Mouse (Mus musculus) embryonic facial prominence, embryonic 10.5 days (tissue): ENCODE measurements around the gene Spred1. TPM values are rescaled to one million over a fixed set of nuclear protein-coding genes. Genes with fewer than 3 reads are reported as not detected.
"Not testable (repeated sequence)": the region's sequence is repeated elsewhere in the genome, so short reads cannot be mapped to it uniquely, and the experiment has no call there.

ENCODE experiments used
- DNase-seq: peaks from one replicate; pipeline ENCODE4 v3.0.0-alpha.2; 2017; ENCODE audit warnings: low spot score
- H3K27ac ChIP-seq: fragments of 300-500 bp; sonication (generic); replicated peaks from 2 replicates; pipeline ENCODE4 v1.5.1; 2016; ENCODE audit warnings: mild to moderate bottlenecking
- H3K27me3 ChIP-seq: fragments of 300-500 bp; sonication (generic); replicated peaks from 2 replicates; pipeline ENCODE4 v1.6.1; 2016; ENCODE audit warnings: low read depth, mild to moderate bottlenecking; ENCODE audit not compliant: poor library complexity, severe bottlenecking
- H3K36me3 ChIP-seq: fragments of 300-500 bp; sonication (generic); replicated peaks from 2 replicates; pipeline ENCODE4 v1.6.1; 2016; ENCODE audit warnings: mild to moderate bottlenecking, moderate library complexity
- H3K4me1 ChIP-seq: fragments of 300-500 bp; sonication (generic); 2 replicates; pipeline ENCODE4 v1.6.1; 2016
- H3K4me3 ChIP-seq: fragments of 300-500 bp; sonication (generic); 2 replicates; pipeline ENCODE4 v1.5.1; 2016; ENCODE audit warnings: mild to moderate bottlenecking, moderate library complexity
- H3K9me3 ChIP-seq: fragments of 300-500 bp; sonication (generic); 2 replicates; pipeline ENCODE4 v1.6.1; 2016; ENCODE audit warnings: mild to moderate bottlenecking
- WGBS: fragments of 180-500 bp; shearing (Covaris S2); methylation state at CpG from one replicate; pipeline ENCODE4 v1.1.7; 2016; 5-methylcytosine and 5-hydroxymethylcytosine counted together
- polyA plus RNA-seq: library from polyadenylated mRNA; unstranded; fragments of >200 nt; fragmentation: Nextera tagmentation; extraction: Ambion mirVana; gene quantifications from 2 replicates; pipeline ENCODE4 v1.2.1, GENCODE M21; 2016

Spred1 gene
- polyA plus RNA-seq, 1 experiment from 2014 or later: 13.8 TPM

DNA sequence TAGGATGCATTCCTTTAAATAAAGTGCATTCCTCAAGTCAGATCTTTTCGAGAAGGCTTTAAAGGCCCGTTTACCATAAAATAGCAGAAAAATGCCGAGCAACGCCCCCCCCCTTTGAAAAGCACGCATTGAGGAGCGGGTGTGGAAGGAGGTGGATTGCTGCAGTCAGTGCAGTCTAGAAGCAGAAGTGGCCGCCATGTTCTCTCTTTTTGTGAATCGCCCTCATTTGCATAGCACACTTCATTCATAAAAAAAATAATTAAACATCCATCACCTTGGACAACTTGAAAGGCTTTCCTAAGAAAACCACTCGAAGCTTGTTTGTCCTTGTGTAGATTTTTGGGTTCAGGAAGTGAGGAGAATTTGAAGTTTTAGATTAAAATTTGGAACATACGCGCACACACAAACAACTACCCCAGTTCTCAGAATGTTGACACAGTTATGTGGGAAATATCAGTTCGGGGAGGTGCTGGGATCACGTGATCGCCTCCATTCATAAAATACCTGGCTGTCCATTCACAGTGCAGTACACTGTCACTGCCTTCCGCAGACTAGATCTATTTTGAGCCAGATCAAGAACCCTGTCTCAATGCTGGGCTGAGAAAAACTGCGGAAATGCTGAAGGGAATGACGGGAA, 1.6 kb downstream of the Spred1 start:
- Histone ChIP-seq H3K27ac (peak overlapping the region; percentile 99), H3K36me3 (peaks cover 8% of the 10 kb centered on the region)
- WGBS: 14% methylated on average over 17 of the region's 17 CpGs

DNA sequence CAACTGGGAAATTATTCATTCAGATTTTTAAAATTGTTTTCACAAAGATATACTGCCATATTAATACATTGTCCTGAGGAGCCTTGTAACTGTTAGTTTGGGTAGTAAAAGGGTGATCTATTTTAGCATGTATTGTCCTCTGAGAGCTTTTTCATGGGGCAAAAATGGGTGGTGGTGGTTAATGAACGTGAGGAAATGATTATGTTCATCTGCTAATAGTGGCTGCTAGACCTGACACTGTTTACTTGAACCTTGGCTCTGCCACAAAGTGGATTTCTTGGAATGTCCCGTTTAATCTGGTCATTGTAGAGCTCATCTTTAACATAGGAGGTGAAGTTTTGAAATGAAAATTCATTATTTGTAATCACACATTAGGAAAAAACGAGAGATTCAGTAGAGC, 2.5 kb downstream of the Spred1 start:
- Histone ChIP-seq H3K4me1 (peaks cover 39% of the 10 kb centered on the region), H3K9me3 (no peaks in the 10 kb centered on the region), H3K4me3 (peak overlapping the region; percentile 92), H3K27me3 (no peaks in the 10 kb centered on the region), H3K36me3 (peaks cover 13% of the 10 kb centered on the region), H3K27ac (no peak overlapping the region)
- 36% methylated on average over 3 of the region's 3 CpGs for WGBS
- DNase-seq: no peak

More for the DNA sequence above, 1.6 kb downstream of the Spred1 start:
- peak overlapping the region; percentile 92 for H3K4me3 ChIP-seq
- no peaks in the 10 kb centered on the region for H3K9me3 ChIP-seq
- no peaks in the 10 kb centered on the region for H3K27me3 ChIP-seq
- DNase-seq: peak; percentile 59
- peaks cover 38% of the 10 kb centered on the region for H3K4me1 ChIP-seq

DNA sequence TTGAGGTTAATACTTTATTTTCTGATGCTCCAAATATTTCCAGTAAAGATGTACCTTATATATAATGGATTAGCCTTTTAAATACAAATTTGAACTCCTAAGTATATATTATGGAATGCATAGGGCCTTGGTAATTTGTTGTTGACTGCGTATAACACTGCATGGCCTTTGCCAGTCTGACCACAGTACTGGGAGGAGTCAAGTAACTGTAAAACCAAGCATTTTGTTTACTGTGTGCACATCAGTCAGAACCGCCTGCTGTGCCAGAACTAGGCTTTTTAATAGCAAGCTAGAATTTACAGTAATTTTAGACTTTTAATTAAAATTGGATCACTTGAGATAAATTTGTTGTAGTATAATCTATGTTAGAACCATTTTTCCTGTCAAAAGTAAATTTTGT, 3.7 kb downstream of the Spred1 start:
- Histone ChIP-seq H3K27me3 (no peaks in the 10 kb centered on the region), H3K27ac (no peak overlapping the region), H3K4me1 (peaks cover 27% of the 10 kb centered on the region), H3K4me3 (no peak overlapping the region), H3K9me3 (no peaks in the 10 kb centered on the region), H3K36me3 (peaks cover 15% of the 10 kb centered on the region)
- DNase-seq: no peak
- WGBS: 89% methylated on average over 2 of the region's 2 CpGs

DNA sequence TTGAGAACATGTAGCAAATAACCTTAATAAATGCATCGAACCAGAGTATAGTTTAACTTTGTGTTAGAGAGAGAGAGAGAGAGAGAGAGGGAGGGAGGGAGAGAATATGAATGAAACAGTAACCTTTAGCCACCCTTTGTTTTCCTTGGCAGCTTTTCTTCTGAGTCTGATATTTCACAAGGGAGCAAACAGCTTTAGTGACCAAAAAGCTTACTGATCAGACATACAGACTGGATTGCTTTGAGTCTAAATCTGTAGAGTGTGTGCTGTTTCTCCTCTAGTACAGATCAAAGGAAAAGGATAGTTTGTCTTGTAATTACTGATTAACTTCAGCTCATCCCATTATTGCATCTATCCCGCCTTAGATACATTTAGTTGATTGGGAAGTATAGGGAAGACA, 8.0 kb downstream of the Spred1 start:
- no peaks in the 10 kb centered on the region for H3K9me3 ChIP-seq
- peaks cover 15% of the 10 kb centered on the region for H3K4me1 ChIP-seq
- 88% methylated on average over 2 of the region's 2 CpGs for WGBS
- DNase-seq: no peak
- H3K27ac ChIP-seq: no peak overlapping the region
- peaks cover 27% of the 10 kb centered on the region for H3K36me3 ChIP-seq
- no peak overlapping the region for H3K4me3 ChIP-seq
- no peaks in the 10 kb centered on the region for H3K27me3 ChIP-seq

DNA sequence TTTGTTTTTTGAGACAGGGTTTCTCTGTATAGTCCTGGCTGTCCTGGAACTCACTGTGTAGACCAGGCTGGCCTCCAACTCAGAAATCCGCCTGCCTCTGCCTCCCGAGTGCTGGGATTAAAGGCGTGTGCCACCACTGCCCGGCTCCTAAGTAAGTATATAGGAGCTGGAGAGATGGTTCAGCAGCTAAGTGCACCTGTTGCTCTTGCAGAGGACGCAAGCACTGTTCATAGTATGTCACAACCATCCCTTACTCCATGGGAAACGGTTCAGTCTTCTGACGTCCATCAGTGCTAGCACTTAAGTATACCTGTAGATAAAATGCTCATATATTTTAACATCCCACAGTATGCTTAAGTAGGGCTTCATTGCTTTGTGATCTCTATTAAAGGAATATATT, 9.9 kb downstream of the Spred1 start:
- peaks cover 27% of the 10 kb centered on the region for H3K36me3 ChIP-seq
- H3K9me3 ChIP-seq, H3K27ac ChIP-seq, H3K4me1 ChIP-seq, DNase-seq, H3K4me3 ChIP-seq, H3K27me3 ChIP-seq: not testable (repeated sequence)
- WGBS: 92% methylated on average over 7 of the region's 7 CpGs

DNA sequence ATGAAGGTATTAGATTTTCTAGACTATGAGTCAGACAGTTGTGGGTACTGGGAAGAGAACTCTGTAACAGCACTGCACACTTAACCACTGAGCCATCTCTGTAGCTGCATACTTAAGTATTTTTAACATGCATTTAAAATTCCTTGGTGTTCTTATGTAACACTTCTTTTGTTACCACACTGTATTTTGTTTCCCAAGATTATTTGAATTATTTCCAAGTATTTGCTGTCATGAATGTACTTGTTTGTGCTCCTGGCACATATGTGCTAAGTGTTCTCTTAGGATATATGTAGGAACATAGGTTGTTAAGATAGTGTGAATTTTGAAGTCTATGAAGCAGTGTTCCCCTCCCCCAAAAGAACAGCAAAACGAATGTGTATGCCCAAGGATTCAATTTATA, 10.7 kb downstream of the Spred1 start:
- H3K4me1 ChIP-seq: peaks cover 4% of the 10 kb centered on the region; the same call in 1 of the 2 replicates
- no peak for DNase-seq

DNA sequence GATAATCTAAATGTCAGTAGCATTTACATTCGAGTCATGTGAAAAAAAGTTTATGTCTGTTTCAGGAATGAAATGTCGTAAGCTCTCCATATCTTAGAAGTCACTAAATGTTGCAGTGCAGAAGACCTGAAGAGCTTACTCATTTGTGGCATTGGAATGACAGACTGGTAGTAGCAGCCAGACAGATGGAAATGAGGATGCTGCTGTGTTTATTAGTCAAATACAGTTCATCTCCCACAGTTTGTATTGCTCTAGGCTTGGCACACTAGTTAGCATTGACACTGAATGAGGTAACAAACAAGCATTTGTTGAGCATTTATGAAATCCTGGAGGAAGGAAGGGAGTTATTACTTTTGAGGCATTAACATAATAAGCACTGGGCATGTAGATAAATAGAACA, 12.4 kb downstream of the Spred1 start:
- Histone ChIP-seq H3K27me3 (no peaks in the 10 kb centered on the region), H3K27ac (no peak overlapping the region), H3K36me3 (peaks cover 14% of the 10 kb centered on the region), H3K9me3 (no peaks in the 10 kb centered on the region), H3K4me1 (peaks cover 3% of the 10 kb centered on the region; the same call in 1 of the 2 replicates), H3K4me3 (no peak overlapping the region)
- WGBS: 93% methylated on average over 2 of the region's 2 CpGs
- DNase-seq: no peak

More for the DNA sequence above, 10.7 kb downstream of the Spred1 start:
- Histone ChIP-seq H3K27me3 (no peaks in the 10 kb centered on the region), H3K36me3 (peaks cover 27% of the 10 kb centered on the region), H3K9me3 (no peaks in the 10 kb centered on the region), H3K27ac (no peak overlapping the region), H3K4me3 (no peak overlapping the region)
- WGBS: 77% methylated on average over 1 of the region's 1 CpGs

DNA sequence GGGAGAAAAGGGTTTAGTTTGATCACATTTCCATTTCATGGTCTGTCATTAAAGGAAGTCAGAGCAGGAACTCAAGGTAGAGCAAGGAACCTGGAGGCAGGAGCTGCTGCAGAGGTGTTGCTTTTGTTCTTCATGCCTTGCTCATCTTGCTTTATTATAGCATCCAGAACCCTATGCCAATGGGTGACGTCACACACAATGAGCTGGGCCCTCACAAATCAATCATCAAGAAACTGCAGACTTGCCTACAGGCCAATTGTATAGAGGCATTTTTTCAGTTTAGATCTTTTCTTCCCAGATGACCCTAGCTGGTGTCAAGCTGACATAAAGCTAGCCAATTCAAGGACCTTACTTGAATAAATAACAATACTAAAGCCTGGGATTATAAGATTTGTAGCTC, 16.6 kb downstream of the Spred1 start:
- Histone ChIP-seq H3K27ac (no peak overlapping the region), H3K36me3 (no peaks in the 10 kb centered on the region), H3K4me1 (peaks cover 3% of the 10 kb centered on the region; the same call in 1 of the 2 replicates), H3K27me3 (no peaks in the 10 kb centered on the region), H3K9me3 (no peaks in the 10 kb centered on the region), H3K4me3 (no peak overlapping the region)
- no peak for DNase-seq
- WGBS: 66% methylated on average over 1 of the region's 1 CpGs

DNA sequence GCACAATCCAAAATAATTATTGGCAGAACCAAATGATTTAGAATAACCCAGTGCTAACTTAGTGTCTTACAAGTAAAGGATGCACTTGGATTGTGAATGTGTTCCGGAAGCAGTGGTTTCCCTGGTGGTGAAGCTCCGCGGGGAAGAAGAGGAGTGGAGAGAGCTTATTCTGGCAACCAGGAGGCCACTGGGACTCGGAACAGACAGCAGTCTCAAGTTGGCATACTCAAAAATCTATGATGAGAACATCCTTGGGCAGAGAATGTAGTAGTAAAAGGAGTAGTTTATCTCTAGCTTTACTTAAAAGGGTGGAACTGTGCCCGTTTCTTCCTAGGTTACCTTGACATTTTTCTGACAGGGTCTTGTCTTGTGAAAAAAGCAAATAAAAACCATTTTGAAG, 17.8 kb downstream of the Spred1 start:
- Histone ChIP-seq H3K27ac (no peak overlapping the region), H3K4me3 (no peak overlapping the region), H3K9me3 (no peaks in the 10 kb centered on the region), H3K27me3 (no peaks in the 10 kb centered on the region), H3K4me1 (peaks cover 3% of the 10 kb centered on the region; the same call in 1 of the 2 replicates), H3K36me3 (no peaks in the 10 kb centered on the region)
- 87% methylated on average over 5 of the region's 5 CpGs for WGBS
- DNase-seq: no peak

DNA sequence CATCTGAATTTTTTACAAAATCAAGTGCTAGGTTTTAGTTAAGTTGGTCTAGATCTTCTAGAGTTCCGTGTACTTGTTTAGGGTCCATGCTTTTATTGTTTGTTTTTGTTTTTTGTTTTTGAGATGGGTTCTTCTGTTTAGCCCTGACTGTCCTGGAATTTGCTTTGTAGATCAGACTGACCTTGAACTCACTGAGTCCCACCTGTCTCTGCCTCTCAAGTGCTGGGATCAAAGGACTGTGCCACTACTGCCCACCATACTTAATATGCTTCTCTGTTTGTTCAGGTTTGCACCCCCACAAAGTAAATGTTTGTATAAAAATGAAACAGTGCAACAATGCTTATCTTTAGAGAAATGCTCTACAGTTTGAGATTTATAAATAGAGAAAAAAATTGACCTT, 18.8 kb downstream of the Spred1 start:
- DNase-seq: no peak
- H3K4me1 ChIP-seq: peaks cover 3% of the 10 kb centered on the region; the same call in 1 of the 2 replicates
- H3K27ac ChIP-seq: no peak overlapping the region
- WGBS: 83% methylated on average over 1 of the region's 1 CpGs
- no peaks in the 10 kb centered on the region for H3K36me3 ChIP-seq
- H3K9me3 ChIP-seq: no peaks in the 10 kb centered on the region
- no peaks in the 10 kb centered on the region for H3K27me3 ChIP-seq
- H3K4me3 ChIP-seq: no peak overlapping the region

DNA sequence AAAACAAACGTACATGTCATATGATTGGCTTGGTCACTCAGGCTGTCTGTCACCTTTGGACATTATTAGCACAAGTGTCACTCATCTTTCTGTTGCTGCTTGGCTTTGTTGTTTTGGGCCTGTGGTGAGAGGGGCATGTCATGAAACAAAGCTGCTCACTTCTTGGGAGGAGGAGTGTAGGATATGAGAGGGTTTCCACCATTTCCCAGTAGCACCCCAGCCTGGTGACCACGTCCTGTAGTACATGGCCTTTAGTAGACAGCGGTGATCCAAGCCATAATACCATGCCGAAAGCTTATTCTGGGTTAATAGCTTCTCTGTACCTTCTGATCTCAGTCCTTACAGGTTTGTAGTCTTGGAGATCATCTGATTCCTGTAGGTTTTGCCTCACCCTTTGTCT, 21.9 kb downstream of the Spred1 start:
- no peak for DNase-seq
- Histone ChIP-seq H3K9me3 (no peaks in the 10 kb centered on the region), H3K4me3 (no peak overlapping the region), H3K27me3 (no peaks in the 10 kb centered on the region), H3K36me3 (no peaks in the 10 kb centered on the region), H3K27ac (no peak overlapping the region), H3K4me1 (no peaks in the 10 kb centered on the region)
- 94% methylated on average over 4 of the region's 4 CpGs for WGBS

DNA sequence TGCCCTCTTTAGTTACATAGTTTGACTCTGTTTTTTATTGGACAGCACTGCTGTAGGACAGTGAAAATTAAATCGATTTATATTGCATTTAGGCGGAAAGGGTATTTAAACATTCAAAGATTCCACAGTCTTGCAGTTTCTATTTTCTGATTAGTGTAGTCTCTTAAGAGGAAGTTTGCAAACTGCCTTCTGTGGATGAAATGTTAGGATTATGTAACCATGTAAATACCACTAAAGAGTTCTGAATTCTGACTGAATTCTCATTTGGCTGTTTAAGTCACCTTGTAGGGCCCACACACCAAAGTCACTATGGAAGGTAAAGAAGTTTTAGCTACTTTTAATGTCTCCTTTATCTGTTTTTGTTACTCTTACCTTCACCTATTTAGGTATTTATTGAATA, 24.9 kb downstream of the Spred1 start:
- 0 out of 2 replicates have a peak, but pooled peaks cover 4% of the 10 kb centered on the region for H3K4me1 ChIP-seq
- no peaks in the 10 kb centered on the region for H3K27me3 ChIP-seq
- 93% methylated on average over 2 of the region's 2 CpGs for WGBS
- DNase-seq: no peak
- no peak overlapping the region for H3K4me3 ChIP-seq
- no peaks in the 10 kb centered on the region for H3K9me3 ChIP-seq
- H3K27ac ChIP-seq: no peak overlapping the region
- no peaks in the 10 kb centered on the region for H3K36me3 ChIP-seq

DNA sequence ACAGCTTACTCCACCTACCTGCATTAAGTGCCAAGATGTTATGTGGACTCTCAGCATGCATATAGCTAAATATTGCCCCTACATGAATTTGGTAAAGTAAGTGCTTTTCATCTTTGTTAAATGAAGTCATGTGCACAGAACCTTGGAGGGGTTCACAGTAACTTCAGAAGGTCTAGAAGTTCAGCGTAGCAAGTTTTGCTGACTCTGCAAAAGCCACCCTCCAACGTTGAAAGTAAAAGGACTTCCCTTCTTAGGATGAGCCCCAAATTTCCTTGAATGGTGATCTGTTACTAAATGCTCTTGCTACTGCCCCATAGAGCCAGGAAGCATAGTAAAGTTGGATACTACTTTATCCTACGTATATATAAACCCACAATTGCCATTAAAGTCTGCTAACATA, 25.4 kb downstream of the Spred1 start:
- H3K9me3 ChIP-seq: no peaks in the 10 kb centered on the region
- no peak overlapping the region for H3K27ac ChIP-seq
- no peaks in the 10 kb centered on the region for H3K27me3 ChIP-seq
- WGBS: 83% methylated on average over 3 of the region's 3 CpGs
- 0 out of 2 replicates have a peak, but pooled peaks cover 4% of the 10 kb centered on the region for H3K4me1 ChIP-seq
- no peak for DNase-seq
- no peak overlapping the region for H3K4me3 ChIP-seq
- H3K36me3 ChIP-seq: no peaks in the 10 kb centered on the region
